Mouse (Mus musculus): ENCODE data around the gene Nfxl1.

DNA sequence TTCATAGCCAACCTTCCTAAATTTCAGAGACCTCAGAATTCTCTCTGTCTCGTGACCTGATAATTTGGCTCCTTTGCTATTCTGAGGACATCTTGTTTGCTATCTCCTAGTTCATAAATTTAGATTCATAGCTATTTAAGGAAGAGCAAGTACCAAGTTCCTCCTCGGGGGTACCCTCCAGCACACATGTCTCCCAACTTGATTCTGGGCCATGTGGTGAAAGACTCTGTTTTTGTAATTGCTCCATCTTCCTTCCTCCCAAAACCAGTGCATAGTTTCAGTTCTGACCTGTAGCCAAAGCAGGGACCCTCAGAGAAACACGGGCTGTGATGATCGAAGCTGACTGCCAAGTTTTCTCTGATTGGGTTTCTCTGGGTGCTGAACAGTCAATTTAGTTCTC, 62.7 kb downstream of the Nfxl1 start:
- TF ChIP-seq TAL1 (IDR thresholded peaks at IDR 0.05; ENCODE audit: low read length) = no peak
- no peak for TF ChIP-seq GATA1 (IDR thresholded peaks at IDR 0.05; ENCODE audit: low read length)

Measured in erythroblast, embryonic 14.5 days (primary cell).